Mouse (Mus musculus) midbrain, embryonic 12.5 days (tissue): ENCODE measurements around the gene Foxl1. TPM values are rescaled to one million over a fixed set of nuclear protein-coding genes. Genes with fewer than 3 reads are reported as not detected.
"Not testable (repeated sequence)": the region's sequence is repeated elsewhere in the genome, so short reads cannot be mapped to it uniquely, and the experiment has no call there.

Experiments used
- ATAC-seq: fragments of 200-750 bp; cut with Nextera tagmentation; 2 replicates; pipeline ENCODE4 v1.8.0; 2017; ENCODE audit warnings: low read depth, moderate TSS enrichment, moderate library complexity; ENCODE audit not compliant: low FRiP score
- H3K27ac ChIP-seq: fragments of 300-500 bp; sonication (generic); replicated peaks from 2 replicates; pipeline ENCODE4 v1.5.1; 2016; ENCODE audit warnings: mild to moderate bottlenecking
- H3K27me3 ChIP-seq: fragments of 300-500 bp; sonication (generic); 2 replicates; pipeline ENCODE4 v1.6.1; 2016; ENCODE audit warnings: mild to moderate bottlenecking
- H3K36me3 ChIP-seq: fragments of 300-500 bp; sonication (generic); 2 replicates; pipeline ENCODE4 v1.6.1; 2016
- H3K4me1 ChIP-seq: fragments of 300-500 bp; sonication (generic); 2 replicates; pipeline ENCODE4 v1.6.1; 2016
- H3K4me2 ChIP-seq: fragments of 300-500 bp; sonication (generic); replicated peaks from 2 replicates; pipeline ENCODE4 v1.6.1; 2016; ENCODE audit warnings: mild to moderate bottlenecking, moderate library complexity
- H3K4me3 ChIP-seq: fragments of 300-500 bp; sonication (generic); 2 replicates; pipeline ENCODE4 v1.5.1; 2016; ENCODE audit warnings: mild to moderate bottlenecking
- H3K9ac ChIP-seq: fragments of 300-500 bp; sonication (generic); replicated peaks from 2 replicates; pipeline ENCODE4 v1.6.1; 2016; ENCODE audit warnings: mild to moderate bottlenecking, moderate library complexity
- H3K9me3 ChIP-seq: fragments of 300-500 bp; sonication (generic); 2 replicates; pipeline ENCODE4 v1.6.1; 2016; ENCODE audit warnings: mild to moderate bottlenecking
- WGBS: fragments of 180-500 bp; shearing (Covaris S2); methylation state at CpG from one replicate; pipeline ENCODE4 v1.1.7; 2016; 5-methylcytosine and 5-hydroxymethylcytosine counted together
- polyA plus RNA-seq: library from polyadenylated mRNA; unstranded; fragments of >200 nt; fragmentation: Nextera tagmentation; extraction: Ambion mirVana; gene quantifications from 2 replicates; pipeline ENCODE4 v1.2.1, GENCODE M21; 2016

Foxl1 gene
- polyA plus RNA-seq, 1 experiment from 2014 or later, result 1.3 TPM

DNA sequence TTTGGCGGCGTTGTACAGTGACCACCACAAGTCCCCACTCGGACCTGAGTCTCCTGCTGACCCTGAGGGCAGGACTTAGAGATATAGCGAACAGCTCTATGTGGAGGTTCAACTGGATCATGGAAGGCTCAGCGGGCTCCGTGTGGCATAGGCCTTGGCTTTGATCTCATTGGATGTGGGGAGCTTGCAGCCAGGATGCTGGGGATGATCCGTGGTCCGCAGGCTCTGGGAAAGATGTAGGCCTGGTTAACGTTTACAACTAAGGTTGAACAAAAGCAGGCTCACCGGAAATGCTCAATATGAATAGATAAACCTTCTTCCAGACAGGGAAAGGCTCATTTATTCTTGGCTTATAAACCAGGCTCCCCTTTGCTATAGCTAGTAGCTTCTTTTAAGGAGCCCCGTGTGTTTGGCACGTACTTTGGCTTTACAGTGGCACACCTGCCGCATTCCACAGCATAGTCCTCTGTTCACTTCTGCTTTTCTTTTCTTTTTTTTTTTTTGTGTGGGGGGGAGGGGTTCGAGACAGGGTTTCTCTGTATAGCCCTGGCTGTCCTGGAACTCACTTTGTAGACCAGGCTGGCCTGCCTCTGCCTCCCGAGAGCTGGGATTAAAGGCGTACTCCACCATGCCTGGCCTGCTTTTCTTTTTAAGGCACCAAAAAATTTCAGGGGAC lies 1.7 kb downstream of the Foxl1 start:
- ATAC-seq, result no peak
- H3K27me3 ChIP-seq, result peaks cover 84% of the 10 kb centered on the region
- no peaks in the 10 kb centered on the region for H3K36me3 ChIP-seq
- no peaks in the 10 kb centered on the region for H3K9me3 ChIP-seq
- H3K4me2 ChIP-seq, result no peak overlapping the region
- H3K9ac ChIP-seq, result no peak overlapping the region
- H3K4me3 ChIP-seq, result no peak overlapping the region; the same call in 1 of the 2 replicates
- H3K27ac ChIP-seq, result no peak overlapping the region
- WGBS, result 12% methylated on average over 16 of the region's 16 CpGs
- peaks cover 24% of the 10 kb centered on the region for H3K4me1 ChIP-seq

DNA sequence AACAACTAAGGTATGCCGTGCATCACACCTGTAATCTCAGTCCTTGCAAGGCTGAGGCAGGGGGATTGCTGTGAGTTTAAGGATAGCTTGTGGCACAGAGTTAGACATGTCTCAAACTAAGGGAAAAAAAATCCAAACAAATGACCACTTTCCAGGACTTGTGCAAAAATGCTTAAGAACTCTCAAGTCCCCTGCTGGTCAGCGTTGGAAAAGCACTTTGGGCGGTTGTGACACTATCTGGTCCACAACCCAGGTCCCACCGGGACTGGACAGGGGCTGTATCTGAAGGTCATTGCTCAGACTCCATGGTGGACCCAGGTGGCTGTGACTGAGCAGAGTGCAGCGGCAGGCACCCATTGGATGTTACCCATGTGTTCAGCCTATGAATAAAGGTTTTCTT lies 2.8 kb downstream of the Foxl1 start:
- H3K4me2 ChIP-seq, result no peak overlapping the region
- no peak overlapping the region for H3K4me3 ChIP-seq
- 33% methylated on average over 5 of the region's 5 CpGs for WGBS
- peaks cover 17% of the 10 kb centered on the region for H3K4me1 ChIP-seq
- no peaks in the 10 kb centered on the region for H3K36me3 ChIP-seq
- no peaks in the 10 kb centered on the region for H3K9me3 ChIP-seq
- no peak overlapping the region for H3K27ac ChIP-seq
- H3K9ac ChIP-seq, result no peak overlapping the region
- no peak for ATAC-seq
- peaks cover 80% of the 10 kb centered on the region for H3K27me3 ChIP-seq

DNA sequence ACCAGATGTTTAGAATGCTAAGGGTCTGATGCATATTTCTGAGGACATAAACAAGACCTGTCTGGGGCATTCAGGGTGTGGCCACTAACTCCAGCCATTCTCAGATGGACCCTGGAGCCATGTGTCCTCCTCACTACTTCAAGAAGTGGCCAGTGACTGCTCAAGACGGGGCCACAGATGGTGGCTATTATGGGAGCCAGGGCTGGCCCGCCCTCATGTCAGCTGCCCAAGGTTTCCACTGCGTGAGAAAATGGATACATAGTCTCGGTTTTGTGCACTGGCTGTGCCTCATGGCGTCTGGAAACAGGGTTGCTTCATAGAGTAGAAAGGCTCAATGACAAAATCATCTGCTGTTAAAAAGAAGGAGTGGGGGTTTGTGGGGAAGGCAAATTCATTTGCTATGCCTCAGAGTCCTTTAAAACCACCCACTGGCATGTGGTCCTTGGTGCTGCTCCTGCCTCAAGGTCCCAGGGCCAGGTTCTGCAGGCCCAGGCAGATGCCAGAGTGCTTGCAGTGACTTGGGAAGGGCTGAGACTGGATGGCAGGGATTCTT lies 5.3 kb downstream of the Foxl1 start:
- ATAC-seq, result no peak
- Histone ChIP-seq H3K27ac (no peak overlapping the region), H3K4me1 (peaks cover 10% of the 10 kb centered on the region), H3K9me3 (peaks cover 3% of the 10 kb centered on the region; the same call in 1 of the 2 replicates), H3K36me3 (no peaks in the 10 kb centered on the region), H3K9ac (no peak overlapping the region), H3K4me2 (no peak overlapping the region), H3K4me3 (no peak overlapping the region), H3K27me3 (peaks cover 55% of the 10 kb centered on the region)
- WGBS, result 62% methylated on average over 5 of the region's 5 CpGs

DNA sequence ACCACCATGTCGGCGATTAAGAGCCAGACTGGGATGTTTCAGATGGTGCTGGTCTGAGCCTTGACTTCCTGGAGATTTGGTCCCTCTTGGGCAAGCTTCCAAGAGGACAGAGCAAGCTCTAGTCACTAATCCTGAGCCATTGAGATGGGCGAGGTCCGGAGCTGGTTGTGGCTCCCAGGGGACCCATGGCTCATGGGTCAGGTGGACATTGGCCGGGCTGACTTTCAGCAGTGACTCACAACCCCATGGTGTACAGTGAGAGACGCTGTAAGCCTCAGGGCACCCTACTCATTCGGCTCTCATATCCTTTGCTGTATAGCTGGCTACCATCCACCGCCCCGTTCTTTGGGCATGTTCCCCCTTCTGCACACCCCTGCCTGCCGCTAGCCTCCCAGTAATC lies 6.4 kb downstream of the Foxl1 start:
- Histone ChIP-seq H3K4me2 (no peak overlapping the region), H3K4me1 (no peaks in the 10 kb centered on the region), H3K27me3 (peaks cover 45% of the 10 kb centered on the region), H3K27ac (no peak overlapping the region), H3K9me3 (peaks cover 10% of the 10 kb centered on the region), H3K4me3 (no peak overlapping the region), H3K36me3 (no peaks in the 10 kb centered on the region), H3K9ac (no peak overlapping the region)
- WGBS, result 86% methylated on average over 10 of the region's 10 CpGs
- no peak for ATAC-seq

DNA sequence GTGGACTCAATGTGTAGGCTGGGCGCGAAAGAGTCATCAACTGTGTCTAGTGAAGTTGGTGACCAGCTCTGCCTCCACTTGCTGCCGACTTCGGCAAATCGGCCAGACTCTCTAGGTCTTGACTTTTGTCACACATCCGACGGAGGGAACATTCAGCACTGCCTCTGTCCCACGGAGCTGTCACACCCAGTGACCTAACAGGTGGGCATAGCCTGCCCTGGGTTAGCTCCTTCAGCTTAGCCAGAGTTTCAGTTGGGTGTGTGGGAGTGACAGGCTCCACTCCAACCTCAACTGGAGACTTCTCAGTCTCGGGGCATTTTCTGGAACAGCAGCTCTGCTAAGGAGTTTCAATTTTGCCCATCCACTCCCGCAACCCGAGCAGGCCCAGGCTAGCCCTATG lies 6.8 kb downstream of the Foxl1 start:
- no peak overlapping the region for H3K9ac ChIP-seq
- H3K27me3 ChIP-seq, result peaks cover 45% of the 10 kb centered on the region
- no peak overlapping the region for H3K4me3 ChIP-seq
- no peak overlapping the region for H3K27ac ChIP-seq
- 87% methylated on average over 11 of the region's 11 CpGs for WGBS
- H3K4me2 ChIP-seq, result no peak overlapping the region
- no peaks in the 10 kb centered on the region for H3K36me3 ChIP-seq
- no peak for ATAC-seq
- peaks cover 10% of the 10 kb centered on the region for H3K9me3 ChIP-seq
- H3K4me1 ChIP-seq, result no peaks in the 10 kb centered on the region

DNA sequence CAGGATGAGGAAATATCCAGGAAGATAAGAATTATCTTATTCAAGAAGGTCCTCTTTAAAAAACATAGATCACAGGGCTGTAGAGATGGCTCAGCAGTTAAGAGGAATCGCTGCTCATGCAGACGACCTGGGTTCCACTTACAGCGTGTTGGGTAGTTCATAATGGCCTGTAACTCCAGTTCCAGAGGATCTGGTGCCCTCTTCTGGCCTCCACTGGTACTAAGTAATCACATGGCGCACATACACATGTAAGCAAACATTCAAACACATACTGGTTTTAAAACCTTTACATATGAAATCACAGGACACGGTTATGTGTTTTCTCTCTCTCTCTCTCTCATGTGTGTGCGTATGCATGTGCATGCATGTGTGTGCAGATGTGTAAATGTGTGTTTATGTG lies 9.1 kb downstream of the Foxl1 start:
- no peak overlapping the region for H3K9ac ChIP-seq
- H3K4me1 ChIP-seq, result no peaks in the 10 kb centered on the region
- peaks cover 28% of the 10 kb centered on the region for H3K27me3 ChIP-seq
- H3K36me3 ChIP-seq, result no peaks in the 10 kb centered on the region
- H3K4me3 ChIP-seq, result no peak overlapping the region
- H3K4me2 ChIP-seq, result no peak overlapping the region
- ATAC-seq, result no peak
- 94% methylated on average over 6 of the region's 6 CpGs for WGBS
- H3K27ac ChIP-seq, result no peak overlapping the region
- peaks cover 10% of the 10 kb centered on the region for H3K9me3 ChIP-seq

DNA sequence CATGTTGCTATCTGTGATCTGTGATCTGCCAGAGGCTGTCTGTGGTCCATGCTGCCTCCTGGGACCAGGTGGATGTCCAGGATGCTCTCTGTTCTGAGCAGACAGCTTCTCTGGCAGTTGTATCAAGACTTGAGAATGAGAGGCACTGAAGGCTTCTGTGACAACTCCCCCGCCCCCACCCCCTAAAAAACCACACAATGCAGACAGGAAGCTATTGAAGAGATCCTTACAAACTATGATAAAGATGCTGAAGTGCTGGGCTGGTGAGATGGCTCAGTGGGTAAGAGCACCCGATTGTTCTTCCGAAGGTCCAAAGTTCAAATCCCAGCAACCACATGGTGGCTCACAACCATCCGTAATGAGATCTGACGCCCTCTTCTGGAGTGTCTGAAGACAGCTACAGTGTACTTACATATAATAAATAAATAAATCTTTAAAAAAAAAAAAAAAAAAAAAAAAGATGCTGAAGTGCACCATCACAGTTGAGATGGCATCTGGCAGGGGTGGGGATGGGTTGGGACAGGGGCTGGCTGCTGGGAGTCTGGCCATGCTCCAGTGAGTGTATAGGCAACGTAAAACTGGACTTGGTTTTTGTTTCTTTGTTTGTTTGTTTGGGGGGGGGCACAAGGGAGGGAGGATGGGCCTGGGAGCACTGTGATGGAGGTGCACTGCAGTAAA lies 17.9 kb downstream of the Foxl1 start:
- H3K9ac ChIP-seq, H3K4me3 ChIP-seq, H3K4me2 ChIP-seq, H3K36me3 ChIP-seq, H3K27ac ChIP-seq, H3K4me1 ChIP-seq, H3K9me3 ChIP-seq, ATAC-seq: not testable (repeated sequence)
- peaks cover 19% of the 10 kb centered on the region; the same call in 1 of the 2 replicates for H3K27me3 ChIP-seq
- WGBS, result 80% methylated on average over 5 of the region's 6 CpGs

DNA sequence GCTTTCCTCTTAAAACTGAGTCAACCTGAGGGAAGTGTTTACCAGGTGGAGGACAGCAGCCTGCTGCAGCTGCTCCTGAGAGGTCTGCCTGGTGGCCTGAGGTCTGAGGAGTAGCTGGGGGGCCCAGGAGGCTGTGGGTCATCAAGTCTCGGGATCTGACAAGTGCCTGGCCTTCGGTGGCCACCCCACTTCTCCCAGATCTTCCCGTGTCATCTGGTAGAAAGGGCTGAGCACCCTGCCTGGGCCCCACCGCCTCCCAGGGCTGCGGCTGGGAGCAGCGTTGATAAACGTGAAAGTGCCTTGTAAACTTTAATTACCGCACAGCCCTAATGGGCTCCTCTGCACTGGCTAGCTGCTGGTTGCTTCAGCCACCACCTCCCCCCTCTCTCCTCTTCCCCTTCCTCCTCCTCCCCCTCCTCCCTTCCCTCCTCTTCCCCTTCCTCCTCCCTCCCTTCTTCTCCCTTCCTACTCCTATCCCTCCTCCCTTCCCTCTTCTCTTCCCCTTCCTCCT lies 20.9 kb downstream of the Foxl1 start:
- Histone ChIP-seq H3K27me3 (peaks cover 16% of the 10 kb centered on the region; the same call in 1 of the 2 replicates), H3K4me1 (no peaks in the 10 kb centered on the region), H3K4me3 (no peak overlapping the region), H3K4me2 (no peak overlapping the region), H3K9ac (no peak overlapping the region), H3K9me3 (no peaks in the 10 kb centered on the region), H3K27ac (no peak overlapping the region), H3K36me3 (no peaks in the 10 kb centered on the region)
- WGBS, result 58% methylated on average over 8 of the region's 8 CpGs
- ATAC-seq, result no peak

DNA sequence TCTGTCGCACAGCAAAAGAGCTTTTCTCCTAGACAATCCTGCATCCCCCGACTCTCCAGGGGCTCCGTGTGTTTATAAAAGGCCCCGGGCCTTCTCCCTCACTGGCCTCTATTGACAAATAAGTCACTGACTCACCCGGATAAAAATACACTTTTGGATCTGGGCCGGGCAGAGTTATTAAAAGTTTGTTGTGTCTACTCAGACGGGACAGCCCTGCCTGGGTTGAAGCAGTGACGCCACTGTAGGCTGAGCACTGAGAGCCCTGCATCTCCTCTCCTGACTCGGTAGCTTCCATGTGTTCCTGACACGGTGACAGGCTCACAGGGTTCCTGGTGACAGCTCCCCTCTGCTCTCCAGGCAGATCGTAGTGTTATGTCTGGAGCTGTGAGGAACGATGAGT lies 24.7 kb downstream of the Foxl1 start:
- no peak for ATAC-seq
- no peak overlapping the region for H3K27ac ChIP-seq
- no peak overlapping the region for H3K4me2 ChIP-seq
- no peaks in the 10 kb centered on the region for H3K4me1 ChIP-seq
- H3K36me3 ChIP-seq, result no peaks in the 10 kb centered on the region
- WGBS, result 69% methylated on average over 12 of the region's 12 CpGs
- no peak overlapping the region for H3K9ac ChIP-seq
- H3K27me3 ChIP-seq, result peaks cover 14% of the 10 kb centered on the region; the same call in 1 of the 2 replicates
- no peak overlapping the region for H3K4me3 ChIP-seq
- no peaks in the 10 kb centered on the region for H3K9me3 ChIP-seq

DNA sequence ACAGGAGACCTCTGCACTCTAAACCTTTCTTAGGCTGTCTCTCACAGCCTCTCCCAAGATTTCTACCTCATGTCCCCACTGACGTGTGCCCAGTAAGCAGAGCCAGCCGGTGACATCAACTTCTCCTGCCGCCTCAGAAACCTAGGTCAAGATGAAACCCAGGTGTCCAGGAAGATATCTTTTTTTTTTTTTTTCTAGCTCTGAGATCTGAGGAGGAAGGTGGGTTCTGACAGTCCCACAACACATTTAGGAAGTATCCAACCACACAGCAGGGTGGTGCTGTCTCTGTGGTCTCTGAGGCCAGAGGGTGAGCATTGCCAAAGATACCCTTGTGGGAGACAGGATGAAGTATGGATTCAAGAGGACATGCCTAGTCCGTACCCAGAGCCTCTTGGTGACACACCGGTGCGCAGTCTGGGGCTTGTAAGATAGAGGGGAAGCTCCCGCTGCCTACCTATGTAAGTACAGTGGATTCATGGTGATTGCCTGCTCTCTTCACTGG lies 29.3 kb downstream of the Foxl1 start:
- no peaks in the 10 kb centered on the region for H3K9me3 ChIP-seq
- no peak overlapping the region for H3K4me3 ChIP-seq
- H3K4me1 ChIP-seq, result no peaks in the 10 kb centered on the region
- 89% methylated on average over 7 of the region's 7 CpGs for WGBS
- H3K9ac ChIP-seq, result no peak overlapping the region
- H3K27me3 ChIP-seq, result no peaks in the 10 kb centered on the region
- H3K27ac ChIP-seq, result no peak overlapping the region
- H3K4me2 ChIP-seq, result no peak overlapping the region
- ATAC-seq, result no peak
- no peaks in the 10 kb centered on the region for H3K36me3 ChIP-seq

DNA sequence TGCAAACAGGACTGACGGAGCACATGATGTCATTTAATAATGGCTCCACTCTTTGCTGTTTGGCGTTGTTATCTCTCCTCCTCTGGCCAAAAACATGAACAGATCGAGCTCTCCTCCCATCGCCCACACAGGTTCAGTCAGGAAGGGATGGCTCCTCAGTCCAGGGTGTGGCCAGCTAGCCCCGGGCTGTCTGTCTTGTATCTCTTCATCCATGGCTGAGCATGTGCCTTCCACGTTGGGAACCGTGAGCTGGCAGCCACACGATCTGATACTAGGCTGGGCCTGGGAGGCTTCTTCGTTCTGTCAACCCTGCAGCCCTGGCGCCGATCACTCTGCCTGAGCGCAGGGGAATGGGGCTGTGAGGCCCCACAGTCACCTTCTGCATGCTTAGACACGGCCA lies 31.1 kb downstream of the Foxl1 start:
- H3K4me3 ChIP-seq, result no peak overlapping the region
- WGBS, result 81% methylated on average over 13 of the region's 13 CpGs
- H3K4me1 ChIP-seq, result no peaks in the 10 kb centered on the region
- ATAC-seq, result no peak
- H3K36me3 ChIP-seq, result no peaks in the 10 kb centered on the region
- H3K9me3 ChIP-seq, result no peaks in the 10 kb centered on the region
- H3K9ac ChIP-seq, result no peak overlapping the region
- no peaks in the 10 kb centered on the region for H3K27me3 ChIP-seq
- no peak overlapping the region for H3K4me2 ChIP-seq
- H3K27ac ChIP-seq, result no peak overlapping the region

DNA sequence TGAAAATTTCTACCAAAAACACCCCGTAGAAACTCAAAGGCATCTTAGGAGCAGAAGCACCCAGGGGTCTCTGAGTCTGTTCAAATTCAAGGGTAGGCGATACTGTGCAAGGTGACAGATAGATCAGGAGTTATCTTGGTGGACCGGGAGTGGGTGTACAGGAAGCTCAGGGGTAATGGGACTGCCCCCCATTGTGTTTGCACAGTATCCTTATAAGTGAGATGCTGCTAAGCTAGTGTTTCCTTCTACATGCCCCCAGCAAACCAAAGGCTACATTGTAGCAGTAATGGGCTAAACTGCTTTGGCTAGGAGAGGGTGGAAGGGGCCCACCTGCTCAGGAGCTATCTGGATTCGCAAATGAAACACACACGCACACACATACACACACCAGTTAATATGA lies 33.7 kb downstream of the Foxl1 start:
- ATAC-seq, result no peak
- Histone ChIP-seq H3K9ac (no peak overlapping the region), H3K4me3 (no peak overlapping the region), H3K9me3 (no peaks in the 10 kb centered on the region), H3K4me1 (no peaks in the 10 kb centered on the region), H3K4me2 (no peak overlapping the region), H3K36me3 (no peaks in the 10 kb centered on the region), H3K27ac (no peak overlapping the region), H3K27me3 (no peaks in the 10 kb centered on the region)
- 94% methylated on average over 5 of the region's 5 CpGs for WGBS
